Comparison of ENCODE assay signal across 10 mouse cellular contexts in genomic region chr7:34826255-34826909, GRCm38 (mm10). TPM values are rescaled to one million over a fixed set of nuclear protein-coding genes. Genes with fewer than 3 reads are reported as not detected.
DNase-seq lines count a peak whose midpoint lies in the region; ATAC-seq and TF ChIP-seq lines count a peak whose summit lies in the region.
"Had no signal": no experiment of that assay in that cellular context is flagged by ENCODE, and none has a peak within 500 bp of the region (broad histone marks: within the 10 kb centered on the region; RNA-seq: fewer than 3 reads in every experiment).

No protein-coding gene starts in this region.

- 31% methylated on average over 3 of the region's 3 CpGs for WGBS in liver, embryonic 12.5 days (ENCODE audit: insufficient replicate concordance)
- 42% methylated on average over 3 of the region's 3 CpGs for WGBS in stomach, postnatal 0 days
- 50% methylated on average over 3 of the region's 3 CpGs for WGBS in intestine, embryonic 16.5 days

- H3K9me3 ChIP-seq in liver, embryonic 12.5 days (replicated peaks): 0 out of 2 replicates have a peak, but pooled peaks cover 5% of the 10 kb centered on the region
- no peaks in the 10 kb centered on the region for H3K9me3 ChIP-seq in ES-E14 (ENCODE audit: control insufficient read depth, insufficient read depth, low read depth, low read length)
- no peaks in the 10 kb centered on the region for H3K9me3 ChIP-seq in stomach, postnatal 0 days (ENCODE audit: control insufficient read depth, low read length)
- H3K9me3 ChIP-seq in intestine, embryonic 16.5 days (ENCODE audit: control insufficient read depth, low read length): no peaks in the 10 kb centered on the region
- H3K9me3 ChIP-seq: stomach, embryonic 15.5 days had no signal

- peak; percentile 41 for DNase-seq in liver
- peak; percentile 66 for DNase-seq in ES-E14 (ENCODE audit: low read depth, low spot score)
- DNase-seq in stomach, postnatal 0 days (ENCODE audit: low spot score): no peak
- DNase-seq in cerebellum, adult 11 months: no peak
- DNase-seq: heart, postnatal 36 days had no signal

- H3K36me3 ChIP-seq in liver, embryonic 12.5 days: no peaks in the 10 kb centered on the region
- no peaks in the 10 kb centered on the region for H3K36me3 ChIP-seq in ES-E14 (ENCODE audit: control insufficient read depth, insufficient read depth, low read length, poor library complexity, severe bottlenecking)
- no peaks in the 10 kb centered on the region for H3K36me3 ChIP-seq in stomach, postnatal 0 days (ENCODE audit: control insufficient read depth, insufficient read depth, low read length)
- H3K36me3 ChIP-seq in intestine, embryonic 16.5 days (ENCODE audit: control insufficient read depth, insufficient read depth, low read length): no peaks in the 10 kb centered on the region
- H3K36me3 ChIP-seq: stomach, embryonic 15.5 days had no signal

- in situ Hi-C loops in ES-E14 (cut with MboI; ENCODE audit: low sequenced_read_pairs in 2 of 2, unreplicated experiment in 2 of 2): loop anchor here (25.0 kb wide), 3 partner anchors 186 to 361 kb away; partner anchors contain the start of gene Slc7a10 (in 1 of the 2)

- no peak overlapping the region for H3K4me2 ChIP-seq in liver, embryonic 12.5 days
- H3K4me2 ChIP-seq in stomach, postnatal 0 days (replicated peaks; ENCODE audit: low read depth): no peak overlapping the region
- no peak overlapping the region for H3K4me2 ChIP-seq in intestine, embryonic 16.5 days (ENCODE audit: low read depth, low read length)
- H3K4me2 ChIP-seq: stomach, embryonic 15.5 days had no signal

- ATAC-seq in liver, embryonic 12.5 days: no peak
- ATAC-seq in stomach, postnatal 0 days (ENCODE audit: low FRiP score, low TSS enrichment): no peak
- no peak for ATAC-seq in intestine, embryonic 16.5 days

- H3K4me3 ChIP-seq in liver, embryonic 12.5 days: no peak overlapping the region
- H3K4me3 ChIP-seq in ES-E14 (ENCODE audit: insufficient read depth in 1 of 2, low read depth in 1 of 2, low read length in 2 of 2, poor library complexity in 1 of 2, severe bottlenecking in 1 of 2): no peak overlapping the region
- no peak overlapping the region for H3K4me3 ChIP-seq in bone marrow macrophage, adult 2 months (ENCODE audit: insufficient read depth, low read length)
- no peak overlapping the region for H3K4me3 ChIP-seq in stomach, postnatal 0 days (ENCODE audit: low read depth, low read length)
- H3K4me3 ChIP-seq in intestine, embryonic 16.5 days (ENCODE audit: low read length): no peak overlapping the region
- H3K4me3 ChIP-seq: stomach, embryonic 15.5 days had no signal

- no peak overlapping the region for H3K9ac ChIP-seq in liver, embryonic 12.5 days
- H3K9ac ChIP-seq in ES-E14 (ENCODE audit: insufficient read depth, low read depth, low read length, poor library complexity, severe bottlenecking): no peak overlapping the region
- H3K9ac ChIP-seq in stomach, postnatal 0 days (ENCODE audit: low read length): no peak overlapping the region
- H3K9ac ChIP-seq in intestine, embryonic 16.5 days (ENCODE audit: low read depth, low read length): no peak overlapping the region
- H3K9ac ChIP-seq: stomach, embryonic 15.5 days had no signal

- no peaks in the 10 kb centered on the region for H3K27me3 ChIP-seq in liver, embryonic 12.5 days (replicated peaks)
- no peaks in the 10 kb centered on the region for H3K27me3 ChIP-seq in stomach, postnatal 0 days (ENCODE audit: control insufficient read depth, insufficient read depth, low read length)
- H3K27me3 ChIP-seq in intestine, embryonic 16.5 days (replicated peaks; ENCODE audit: control insufficient read depth, insufficient read depth, low read length): no peaks in the 10 kb centered on the region
- H3K27me3 ChIP-seq: stomach, embryonic 15.5 days had no signal

- TF ChIP-seq POLR2A in bone marrow macrophage, adult 2 months (IDR thresholded peaks at IDR 0.05; ENCODE audit: borderline replicate concordance, low read depth, low read length): no peak

- no peak overlapping the region for H3K27ac ChIP-seq in liver, embryonic 12.5 days
- no peak overlapping the region for H3K27ac ChIP-seq in ES-E14 (ENCODE audit: insufficient read depth, low read depth, low read length, poor library complexity, severe bottlenecking)
- no peak overlapping the region for H3K27ac ChIP-seq in bone marrow macrophage, adult 2 months (ENCODE audit: insufficient read depth, low read depth, low read length)
- H3K27ac ChIP-seq in stomach, postnatal 0 days (replicated peaks): no peak overlapping the region
- H3K27ac ChIP-seq in intestine, embryonic 16.5 days (ENCODE audit: low read length): no peak overlapping the region
- H3K27ac ChIP-seq: stomach, embryonic 15.5 days had no signal

- no peak for TF ChIP-seq EP300 in stomach, postnatal 0 days (optimal IDR thresholded peaks at IDR 0.05)

- H3K4me1 ChIP-seq in liver, embryonic 12.5 days: no peaks in the 10 kb centered on the region
- no peaks in the 10 kb centered on the region for H3K4me1 ChIP-seq in ES-E14 (ENCODE audit: control insufficient read depth in 2 of 2, insufficient read depth in 2 of 2, low read length in 2 of 2, poor library complexity in 1 of 2)
- H3K4me1 ChIP-seq in bone marrow macrophage, adult 2 months (ENCODE audit: control insufficient read depth, insufficient read depth, low read length): no peaks in the 10 kb centered on the region
- no peaks in the 10 kb centered on the region for H3K4me1 ChIP-seq in stomach, postnatal 0 days (replicated peaks; ENCODE audit: control insufficient read depth, insufficient read depth)
- no peaks in the 10 kb centered on the region for H3K4me1 ChIP-seq in intestine, embryonic 16.5 days (ENCODE audit: control insufficient read depth, insufficient read depth, low read length)
- H3K4me1 ChIP-seq: stomach, embryonic 15.5 days had no signal

- 0 out of 2 replicates have a peak, but pooled peaks have one; percentile 26 for TF ChIP-seq CTCF in bone marrow macrophage, adult 2 months (IDR thresholded peaks at IDR 0.05; ENCODE audit: low read depth, low read length)
- TF ChIP-seq CTCF in stomach, postnatal 0 days (IDR thresholded peaks at IDR 0.05; ENCODE audit: low read depth): peak; percentile 46

TF ChIP-seq in ES-E14, 5 proteins besides CTCF, POLR2A, EP300 and RAD21:
- 0 out of 2 replicates have a peak, but pooled peaks have one; percentile 35 for TF ChIP-seq ZNF384 (IDR thresholded peaks at IDR 0.05; ENCODE audit: low read depth, low read length)
- TF ChIP-seq CHD2 (IDR thresholded peaks at IDR 0.05; ENCODE audit: low read depth, low read length): no peak
- peak; percentile 75; the same call in 1 of the 2 replicates for TF ChIP-seq ZC3H11A (IDR thresholded peaks at IDR 0.05; ENCODE audit: borderline replicate concordance, low read depth, low read length)

RNA-seq across cellular contexts. Expression of gene Chst8, which starts 13.9 kb away (rescaled TPM):
- polyA plus RNA-seq in liver, embryonic 12.5 days (2016; fragmentation: Nextera tagmentation; extraction: Ambion mirVana): 1.2 and 1.3 TPM in 2 replicates
- 2.7 and 3.5 TPM in 2 replicates for total RNA-seq in ES-E14 (2012; rRNA removed)
- not detected in 2 replicates for polyA plus RNA-seq in bone marrow macrophage, adult 2 months (2012; ENCODE audit: insufficient read depth, insufficient read length, missing spikeins)
- polyA plus RNA-seq in stomach, postnatal 0 days (2015; fragmentation: Nextera tagmentation; extraction: Ambion mirVana): 1.3 and 1.8 TPM in 2 replicates
- polyA plus RNA-seq in intestine, embryonic 16.5 days (2015; fragmentation: Nextera tagmentation; extraction: Ambion mirVana): 3.9 TPM in 2 replicates
- total RNA-seq: megakaryocyte, adult 5-6 weeks had no signal

Comparison
In these comparisons a context has a peak if more than half of its experiments do, and no peak if none do; other contexts are left out.
1. DNase-seq: peak in liver (single experiment) and ES-E14 (single experiment); none in stomach, postnatal 0 days (single experiment) and cerebellum, adult 11 months (single experiment).